Mouse (Mus musculus) spleen, postnatal 14 days (tissue): ENCODE results near the gene Sox1.

Experiments
- DNase-seq, 2 experiments: peaks; one replicate each; pipeline ENCODE4 v3.0.0; 2021 to 2022; ENCODE audit warnings: low spot score in 2 of 2

Gene Sox1

DNA sequence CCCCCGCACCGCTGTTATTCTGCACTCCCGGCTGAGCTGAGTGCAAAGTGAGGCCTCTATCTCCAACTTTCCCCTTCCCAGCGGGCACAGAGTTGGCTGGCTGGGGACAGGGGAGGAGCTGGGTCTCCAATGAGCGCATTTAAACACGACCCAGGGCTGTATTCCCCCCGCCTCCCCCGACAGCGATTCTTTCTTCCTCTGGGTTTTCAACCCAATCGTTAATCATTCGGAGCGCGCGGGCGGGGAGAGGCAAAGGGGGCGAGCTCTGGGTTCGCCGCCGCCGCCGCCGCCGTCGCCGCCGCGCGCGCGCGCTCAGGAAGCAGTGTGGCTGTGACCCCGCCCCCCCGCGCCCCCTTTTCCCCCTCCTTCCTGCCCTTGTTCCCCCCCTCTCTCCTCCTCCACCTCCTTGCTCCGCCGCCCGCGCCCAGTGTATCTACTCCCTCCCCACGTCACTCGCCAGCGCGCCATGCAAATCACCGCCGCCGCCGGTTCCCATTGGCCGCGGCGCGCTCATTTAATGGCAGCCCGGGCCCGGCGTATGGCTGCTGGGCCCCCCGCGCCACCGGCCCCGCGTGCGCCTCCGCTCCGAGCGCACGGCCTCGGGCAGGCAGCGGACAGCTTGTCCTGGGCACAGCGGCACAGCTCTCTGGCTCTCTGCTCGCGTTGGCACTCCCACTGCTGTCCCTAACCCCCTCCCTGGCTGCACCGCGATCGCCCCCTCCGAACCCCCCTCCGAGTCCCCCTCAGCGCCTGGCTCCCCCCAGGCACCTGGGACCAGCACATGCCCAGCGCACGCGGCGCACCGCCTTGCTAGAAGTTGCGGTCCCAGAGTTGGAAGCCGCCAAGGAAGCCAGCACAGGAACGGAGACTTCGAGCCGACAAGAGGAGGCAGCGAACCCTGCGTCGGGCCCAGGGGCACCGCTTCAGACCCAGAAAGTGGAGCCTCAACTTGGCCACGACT, at the start of gene Sox1:
TSS of gene Sox1 (plus strand) at position 225 of the 961 bp plus-strand sequence.
- no peak for DNase-seq

DNA sequence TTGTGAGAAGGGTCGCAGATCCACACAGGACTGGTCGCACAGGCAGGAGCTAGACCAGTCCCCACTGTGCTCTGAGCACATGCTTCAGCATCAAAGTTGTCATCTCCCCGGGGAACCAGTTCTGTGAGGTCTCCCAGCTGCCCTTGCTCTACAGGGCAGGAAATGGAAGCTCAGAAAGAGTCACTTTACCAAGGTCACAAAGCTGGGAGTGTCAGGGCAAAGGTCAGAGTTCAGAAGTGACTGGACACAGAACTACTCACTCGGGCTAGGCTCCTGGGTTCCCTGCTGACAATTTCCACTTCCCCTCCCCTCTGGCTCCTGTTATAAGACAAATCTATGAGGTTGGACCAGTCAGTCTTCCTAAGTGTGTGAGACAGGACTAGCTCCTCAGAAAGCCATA, 49.2 kb upstream of the Sox1 start:
- DNase-seq: no peak

DNA sequence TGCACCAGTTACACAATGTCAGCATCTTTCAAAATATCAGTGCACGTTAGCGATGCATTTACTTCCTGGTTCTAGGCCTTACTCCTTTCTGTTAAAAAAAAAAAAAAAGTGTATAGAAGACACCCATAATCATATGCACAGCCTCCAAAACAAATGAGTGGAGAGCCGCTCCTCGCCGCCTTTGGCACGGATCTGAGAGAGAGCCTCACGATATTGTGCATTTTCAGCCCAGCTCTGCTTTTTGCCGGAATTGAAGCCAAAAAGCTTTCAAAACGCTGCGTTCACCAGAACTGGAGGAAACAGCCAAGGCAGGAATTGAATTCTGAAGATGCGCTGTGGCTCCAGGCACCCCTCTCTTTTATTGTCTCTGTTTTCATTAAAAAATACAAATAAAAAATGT, 48.2 kb upstream of the Sox1 start:
- no peak for DNase-seq

DNA sequence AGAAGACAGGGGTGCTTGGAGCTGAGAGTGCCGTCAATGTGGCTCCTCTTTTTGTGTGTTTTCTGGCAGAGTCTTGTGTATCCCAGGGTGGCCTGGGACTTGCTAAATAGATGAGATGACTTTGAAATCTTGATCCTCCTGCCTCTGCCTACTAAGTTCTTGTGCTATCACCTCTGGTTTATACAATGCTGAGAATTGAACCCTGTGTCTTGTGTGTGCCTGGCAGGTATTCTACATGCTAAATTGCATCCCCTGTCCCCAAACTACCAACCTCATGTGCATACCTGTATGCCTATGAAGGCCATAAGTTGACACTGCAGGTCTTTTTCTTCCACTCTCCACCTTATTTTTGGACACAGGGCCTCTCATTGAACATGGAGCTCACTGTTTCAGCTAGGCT, 46.8 kb upstream of the Sox1 start:
- DNase-seq: no peak

DNA sequence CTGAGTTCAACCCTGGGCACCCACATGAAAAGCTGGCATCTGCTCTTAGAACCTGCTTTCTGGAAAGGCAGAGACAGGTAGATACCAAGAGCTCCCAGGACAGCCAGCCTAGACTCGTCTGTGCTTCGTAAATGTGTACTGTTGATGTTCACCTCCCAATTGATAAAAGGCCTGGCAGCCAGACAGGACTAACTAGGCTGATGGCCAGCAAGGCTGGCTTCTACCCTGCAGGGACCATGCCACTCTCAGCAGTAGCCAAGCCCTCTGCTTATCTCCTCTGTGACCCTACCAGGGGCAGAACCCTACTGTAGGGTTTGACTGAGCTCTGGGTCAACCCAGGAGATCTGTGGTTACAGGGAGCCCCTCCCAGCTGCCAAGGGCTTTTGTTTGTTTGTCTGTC, 45.5 kb upstream of the Sox1 start:
- DNase-seq: no peak

DNA sequence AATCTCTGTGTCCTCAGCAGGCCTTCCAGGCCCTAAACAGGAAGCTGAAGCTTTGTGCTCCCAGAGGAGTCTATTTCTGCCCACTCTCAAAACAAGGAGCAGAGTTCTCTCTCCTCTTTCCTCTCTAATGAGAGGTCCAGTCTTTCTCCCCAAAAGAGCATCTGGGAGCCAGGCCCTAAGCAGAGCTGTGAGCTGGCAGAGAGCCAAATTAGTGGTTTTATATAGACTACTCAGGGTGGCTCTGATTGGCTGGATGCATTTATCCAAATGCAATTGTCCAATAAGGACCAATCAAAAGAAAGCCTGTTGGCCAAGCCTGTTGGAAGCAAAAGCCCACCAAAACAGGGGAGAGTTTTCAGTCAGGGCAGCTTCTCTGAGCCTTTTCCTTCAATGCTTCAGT, 44.0 kb upstream of the Sox1 start:
- DNase-seq: no peak

DNA sequence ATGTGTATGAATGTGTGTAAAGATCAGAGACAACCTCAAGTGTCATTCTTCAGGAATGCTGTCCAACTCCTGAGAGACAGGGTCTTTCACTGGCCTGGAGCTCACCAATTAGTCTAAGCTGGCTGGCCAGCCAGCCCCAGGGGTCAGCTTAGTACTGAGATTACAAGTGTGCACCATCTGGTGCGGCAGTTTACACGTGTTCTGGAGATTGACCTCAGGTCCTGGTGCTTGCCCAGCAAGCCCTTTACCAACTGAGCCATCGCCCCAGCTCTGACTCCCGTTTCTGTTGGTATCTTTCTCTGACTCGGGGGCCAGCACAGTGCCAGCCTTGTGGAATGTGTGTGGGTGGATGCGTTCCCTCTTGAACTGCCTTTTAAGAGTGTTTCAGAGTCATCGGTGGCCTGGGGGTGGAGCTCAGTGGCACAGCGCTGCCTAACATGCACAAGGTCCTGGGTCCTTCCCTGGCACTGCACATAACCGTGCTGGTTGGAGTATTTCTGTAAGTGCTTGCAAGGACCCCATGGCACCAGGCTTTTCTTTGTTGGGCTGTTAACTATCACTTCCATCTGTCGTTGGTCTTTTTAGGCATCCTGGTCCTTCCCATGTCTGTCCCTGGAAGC, 40.6 kb upstream of the Sox1 start:
- no peak for DNase-seq

DNA sequence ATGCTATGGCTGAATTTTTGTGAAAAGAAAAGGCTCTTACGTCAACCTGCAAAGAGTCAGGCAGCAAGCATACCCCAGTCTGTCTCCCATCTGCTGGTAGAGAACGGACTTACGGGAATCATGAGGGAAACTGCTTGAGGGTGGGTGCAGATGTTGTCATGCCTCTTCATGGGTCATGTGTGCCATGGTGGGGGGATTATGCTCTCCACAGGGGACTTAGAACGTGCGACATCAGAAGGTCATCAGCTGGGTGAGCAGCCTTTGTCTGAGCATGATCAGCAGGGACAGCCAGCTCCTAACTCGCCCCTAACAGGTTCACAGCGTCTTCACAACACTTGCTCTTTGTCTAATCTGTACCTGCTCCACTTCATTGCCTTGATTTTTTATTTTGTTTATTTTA, 26.9 kb upstream of the Sox1 start:
- DNase-seq: no peak

DNA sequence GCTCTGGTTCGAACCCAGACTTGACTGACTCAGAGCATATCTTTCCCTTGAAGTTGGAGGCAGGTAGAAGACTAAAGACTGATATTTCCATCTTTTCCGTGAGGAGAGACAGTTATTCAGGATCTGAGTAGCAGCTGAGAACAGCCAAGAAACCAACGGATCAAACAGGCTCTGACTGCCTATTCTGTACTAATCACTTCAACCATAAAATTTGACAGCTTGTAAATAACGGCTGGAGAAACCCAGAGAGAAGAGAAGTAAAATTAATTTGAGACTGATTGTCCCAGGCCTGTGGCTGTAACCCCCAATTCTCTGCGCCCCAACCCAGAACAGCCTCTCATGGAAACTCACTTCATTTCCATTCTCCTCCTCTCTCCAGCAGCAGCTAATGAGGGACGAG, 26.2 kb upstream of the Sox1 start:
- DNase-seq: no peak

DNA sequence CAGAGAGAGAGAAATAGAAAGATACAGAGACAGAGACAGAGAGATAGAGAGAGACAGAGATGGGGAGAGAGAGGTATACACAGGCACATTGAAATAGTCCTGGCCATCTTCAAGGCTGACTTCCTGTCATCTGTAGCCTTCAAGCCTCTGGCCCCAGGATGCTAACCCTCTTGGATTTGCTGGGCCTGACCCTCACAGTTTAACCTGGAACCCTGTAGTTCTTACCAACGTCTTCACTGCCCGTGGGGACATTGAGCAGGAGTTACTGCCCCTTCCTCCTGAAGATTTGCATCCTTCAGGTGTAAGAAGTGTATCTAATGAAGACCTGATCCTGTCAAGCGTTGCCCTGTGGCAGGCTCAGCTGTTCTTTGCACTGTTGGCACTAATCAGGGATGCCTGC, 14.0 kb upstream of the Sox1 start:
- no peak for DNase-seq

DNA sequence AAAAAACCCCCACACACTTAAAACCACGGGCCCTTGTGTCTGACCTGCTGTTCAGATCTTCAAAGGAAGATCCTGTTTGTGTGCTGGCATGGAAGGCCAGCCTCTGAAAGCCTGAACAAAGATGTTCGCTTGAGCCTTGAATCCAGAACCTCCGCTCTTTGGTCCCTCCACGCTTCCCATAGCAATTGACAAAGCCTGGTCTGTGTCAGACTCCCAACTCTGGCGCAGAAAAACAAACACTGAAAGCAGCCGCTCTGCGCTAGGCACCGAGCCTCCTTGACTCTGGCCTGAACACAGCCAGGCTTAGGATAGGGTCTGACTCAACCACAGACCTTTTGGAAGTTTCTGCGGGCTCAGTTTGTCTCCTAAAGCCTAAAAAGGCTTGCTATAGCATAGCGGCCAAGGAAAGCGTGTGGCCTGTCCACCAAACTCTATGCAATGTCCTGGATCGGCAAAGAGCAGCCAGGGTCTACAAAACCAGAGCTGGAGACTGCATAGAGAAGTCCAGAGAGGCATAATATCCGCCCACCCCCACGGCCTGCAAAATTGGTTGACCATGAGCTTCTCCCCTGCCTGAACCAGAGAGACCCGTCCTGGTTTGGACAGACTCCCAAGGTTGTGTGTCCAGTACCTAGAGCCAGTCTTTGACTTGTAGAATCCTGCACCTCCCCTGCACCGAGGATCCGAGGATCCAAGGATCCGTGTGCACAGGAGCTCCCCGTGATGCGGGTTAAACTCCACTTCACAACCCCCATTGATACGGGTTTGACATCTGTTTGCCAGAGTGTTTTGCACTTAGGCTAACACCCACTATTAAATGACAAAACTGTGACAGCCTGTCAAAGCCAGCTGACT, 12.2 kb upstream of the Sox1 start:
- DNase-seq: no peak

DNA sequence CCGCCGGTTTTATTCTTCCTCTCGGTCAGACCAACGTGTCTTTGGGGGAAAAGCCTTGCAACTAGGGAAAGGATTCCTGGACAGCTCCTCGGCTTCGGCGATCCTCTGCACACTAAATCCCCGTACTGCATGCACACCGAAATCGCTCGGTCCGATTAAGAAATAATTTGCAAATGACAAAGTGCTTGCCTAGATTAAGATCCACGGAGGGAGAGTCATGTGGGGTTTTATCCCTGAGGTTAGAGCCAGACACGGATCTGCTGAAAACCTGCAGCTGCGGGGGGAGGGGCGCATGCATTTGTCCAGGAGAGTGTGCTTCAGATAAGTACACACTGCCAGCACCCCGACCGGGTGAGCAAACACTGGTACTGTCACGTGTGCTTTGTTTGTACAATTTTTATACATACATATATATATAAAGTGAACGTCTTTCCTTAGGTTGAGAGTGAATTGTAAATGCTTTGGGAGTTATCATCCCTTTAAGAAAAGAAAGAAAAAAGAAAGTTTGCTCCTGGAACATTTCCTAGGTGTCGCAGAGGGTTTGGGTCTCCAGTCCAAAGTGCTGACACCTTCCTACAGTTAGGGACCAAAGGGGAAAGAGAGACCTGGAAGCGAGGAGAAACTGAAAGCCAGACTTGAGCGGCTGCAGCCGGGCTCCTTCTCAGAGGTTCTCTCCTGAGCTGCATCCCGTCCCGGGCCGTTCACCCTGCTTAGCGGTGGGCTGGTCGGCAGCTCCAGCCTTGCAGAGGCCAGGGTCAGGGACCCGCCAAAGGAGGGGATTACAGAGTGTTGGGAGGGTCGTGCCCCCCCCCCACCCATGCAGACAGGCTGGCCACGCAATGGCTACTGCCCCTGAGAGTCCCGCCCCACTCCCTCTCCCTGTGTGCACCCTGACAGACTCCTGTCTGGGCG, 10.9 kb upstream of the Sox1 start:
- no peak for DNase-seq

DNA sequence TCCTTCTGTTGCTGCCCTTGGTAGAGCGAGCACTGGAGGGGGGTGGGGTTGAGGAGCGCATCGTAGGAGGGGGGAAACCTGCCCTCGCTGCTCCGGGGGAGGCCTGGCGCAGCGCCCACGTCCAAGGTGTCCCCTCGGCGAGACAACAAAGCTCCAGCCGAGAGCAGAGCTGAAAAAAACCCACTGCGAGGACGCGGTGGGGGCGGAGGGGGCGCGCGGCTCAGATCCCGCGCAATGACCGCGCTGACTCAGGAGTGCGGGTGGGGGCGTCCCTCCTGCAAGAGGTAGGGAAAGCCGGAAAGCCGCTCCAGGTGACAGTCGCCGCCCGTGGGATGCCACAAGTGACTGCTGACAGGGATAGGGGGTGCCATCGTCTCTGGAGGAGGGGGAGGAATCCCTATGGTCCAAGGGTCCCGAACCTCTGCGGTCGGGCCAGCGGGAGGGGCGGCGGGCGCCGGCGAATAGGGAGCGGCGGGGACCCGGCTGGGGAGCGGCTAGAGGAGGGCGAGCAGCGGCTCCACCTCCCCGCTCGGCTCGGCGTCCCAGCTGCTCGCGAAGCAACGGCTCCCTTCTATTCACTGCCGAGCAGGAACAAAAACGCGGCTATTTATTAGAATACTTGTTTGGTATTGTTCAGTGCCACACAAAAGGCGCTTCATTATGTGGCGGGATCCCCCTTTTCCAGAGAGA, 10.0 kb upstream of the Sox1 start:
- no peak for DNase-seq

DNA sequence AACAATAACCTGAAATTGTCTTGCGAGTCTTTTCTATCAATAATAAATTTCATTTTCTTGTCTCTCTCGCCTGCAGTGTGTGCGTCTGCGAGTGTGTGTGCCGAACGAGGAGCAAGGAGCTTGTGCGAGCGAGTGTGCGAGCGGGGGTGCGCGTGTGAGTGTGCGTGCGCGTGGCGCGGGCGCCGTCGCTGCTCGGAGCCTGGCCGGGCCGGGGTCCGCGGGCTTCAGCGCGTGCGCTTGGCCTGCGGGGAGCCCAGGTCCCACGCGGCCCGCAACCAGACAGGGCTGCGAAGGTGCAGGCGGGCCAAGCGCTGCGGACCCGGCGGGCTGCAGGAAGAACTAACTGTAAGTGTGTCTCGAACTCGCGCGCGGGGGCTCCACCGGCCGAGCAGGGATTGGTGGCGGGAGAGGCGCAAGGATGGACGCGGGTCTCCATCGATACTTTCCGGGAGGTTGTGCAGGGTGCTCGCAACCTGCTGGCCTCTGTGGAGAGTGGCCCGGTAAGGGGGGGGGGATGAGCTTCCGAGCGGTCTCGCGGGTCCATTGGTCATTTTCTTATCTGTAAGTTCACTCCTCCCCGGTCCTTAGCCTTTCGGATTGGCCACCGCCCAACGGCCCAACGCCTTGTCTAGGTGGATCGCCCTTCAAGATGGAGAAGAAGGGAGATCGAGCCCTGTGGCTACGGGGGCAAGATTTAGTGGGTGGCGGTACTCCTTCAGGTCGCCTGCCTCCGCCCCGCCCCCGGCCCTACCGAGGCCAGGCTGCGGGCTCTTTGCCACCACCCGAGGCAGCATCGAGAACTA, 9.2 kb upstream of the Sox1 start:
- DNase-seq: no peak

DNA sequence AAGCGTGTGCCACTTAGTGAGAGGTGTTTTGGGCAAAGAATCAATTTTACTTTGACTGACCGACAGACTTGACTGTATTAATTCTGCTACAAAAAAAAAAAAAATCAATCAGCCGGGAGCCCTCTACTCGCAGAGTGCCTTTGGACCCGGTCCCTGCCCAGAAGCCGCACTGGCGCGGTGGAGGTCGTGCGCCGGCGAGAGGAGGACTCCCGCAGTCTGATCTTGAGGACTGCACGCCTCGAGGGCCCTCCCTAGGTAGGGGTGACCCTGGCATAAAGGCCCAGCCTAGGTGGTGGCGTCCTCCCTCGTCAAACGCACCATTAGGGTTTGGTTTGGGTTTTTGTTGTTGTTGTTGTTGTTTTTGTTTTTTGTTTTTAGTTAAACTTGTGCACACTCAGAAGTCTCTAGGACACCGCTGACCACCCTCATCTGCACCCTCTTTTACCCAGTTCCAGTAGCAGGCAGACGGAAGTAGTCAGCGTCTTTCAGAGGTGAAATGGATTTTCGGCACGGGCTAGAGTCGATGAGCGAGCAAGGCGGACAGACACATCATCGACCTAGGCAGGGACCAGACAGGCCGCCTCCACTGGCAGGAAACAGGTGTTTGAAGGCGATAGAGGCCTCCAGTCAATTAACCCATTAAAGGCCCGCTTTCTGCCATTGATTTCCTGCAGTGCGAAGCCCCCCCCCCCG, 8.4 kb upstream of the Sox1 start:
- DNase-seq: no peak

DNA sequence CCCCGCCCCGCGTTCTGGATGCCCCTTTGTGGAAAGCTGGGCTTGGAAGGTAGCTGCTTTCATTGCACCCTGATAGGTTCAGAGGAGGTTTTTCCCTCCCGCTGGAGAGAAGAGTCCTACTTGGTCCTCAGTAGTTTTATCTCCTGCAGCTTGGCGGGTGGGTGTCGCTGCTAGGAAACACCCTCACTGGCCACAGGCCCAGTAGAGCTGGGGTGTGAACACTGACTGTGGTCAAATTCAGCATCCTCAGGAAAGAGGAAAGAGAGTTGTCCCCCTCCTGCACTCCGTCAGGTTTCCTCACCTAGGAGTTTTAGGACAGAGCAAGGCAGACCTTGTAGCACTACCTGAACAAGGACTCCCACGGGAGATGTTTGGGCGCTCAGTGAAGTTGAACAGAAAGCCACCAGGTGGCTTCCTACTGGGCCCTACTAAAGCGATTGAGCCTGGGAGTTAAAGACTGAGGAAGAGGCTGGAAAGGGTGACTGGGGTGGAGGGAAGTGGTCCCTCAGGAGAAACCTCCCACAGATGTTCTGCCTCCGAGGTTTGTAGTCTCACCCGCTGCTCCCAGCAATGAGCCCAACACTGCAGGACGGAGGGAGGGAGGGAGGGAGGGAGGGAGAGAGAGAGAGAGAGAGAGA, 7.8 kb upstream of the Sox1 start:
- DNase-seq: no peak

DNA sequence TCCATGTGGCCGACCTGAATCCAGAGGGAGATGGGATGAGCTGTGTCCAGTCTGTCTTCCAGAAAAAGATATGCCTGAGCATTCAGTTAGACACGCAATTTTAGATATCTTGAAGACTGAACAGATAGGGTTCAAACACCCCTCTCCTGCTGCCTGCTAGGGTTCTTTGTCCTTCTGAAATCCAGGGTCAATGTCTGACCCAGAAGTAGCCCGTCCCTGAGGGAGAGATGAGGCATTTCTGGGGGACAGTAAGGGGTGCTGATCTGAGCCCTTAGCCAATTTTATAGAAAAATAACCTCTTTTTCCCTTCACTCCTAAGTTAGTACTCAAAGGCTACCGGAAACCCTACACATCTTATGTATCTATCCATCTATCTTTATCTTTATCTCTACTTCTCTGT, 7.2 kb upstream of the Sox1 start:
- no peak for DNase-seq

DNA sequence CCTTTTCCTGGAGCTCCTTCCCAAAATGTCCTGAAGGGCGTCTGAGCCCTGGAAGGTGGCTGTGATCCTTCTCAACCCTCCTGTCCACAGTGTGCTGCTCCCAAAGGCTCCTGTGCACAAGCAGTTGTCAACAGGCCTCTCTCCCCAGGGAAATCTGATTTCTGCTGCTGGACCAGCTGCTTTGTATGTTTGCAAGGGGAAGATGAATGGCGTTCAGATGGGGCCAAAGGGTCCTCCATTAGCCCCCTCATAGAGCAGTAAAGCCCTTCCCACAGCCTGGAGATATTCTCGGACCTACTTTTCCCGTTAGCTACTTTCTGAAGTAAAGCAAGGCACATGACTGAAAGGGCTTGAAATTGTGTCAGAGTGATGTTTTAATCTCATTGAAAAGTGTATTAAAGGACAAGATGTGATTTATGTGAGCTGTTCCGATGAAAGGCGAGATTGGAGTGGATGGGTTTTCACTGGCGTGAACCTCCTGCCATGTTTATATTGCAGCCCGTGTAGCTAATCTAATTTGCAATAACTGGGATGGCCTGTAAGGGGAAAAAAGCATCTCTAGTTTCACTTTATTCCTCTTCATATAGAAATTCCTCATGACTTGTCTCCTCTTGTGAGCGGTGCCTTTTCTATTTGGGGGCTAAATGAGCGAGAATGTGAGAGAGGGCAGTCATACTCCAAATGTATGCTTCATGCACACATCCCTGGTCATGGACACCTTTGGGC, 6.5 kb upstream of the Sox1 start:
- DNase-seq: no peak
